Mouse (Mus musculus) kidney, embryonic 14.5 days (tissue): ENCODE results near the gene Fam92b. TPM values are rescaled to one million over a fixed set of nuclear protein-coding genes. Genes with fewer than 3 reads are reported as not detected.
A peak's percentile ranks its signal among the peaks of the same experiment; 100 is the strongest.

ENCODE experiments used
- ATAC-seq: fragments of 200-750 bp; cut with Nextera tagmentation; 2 replicates; pipeline ENCODE4 v1.8.0; 2017; ENCODE audit warnings: moderate number of reproducible peaks, mild to moderate bottlenecking, moderate TSS enrichment, moderate library complexity; ENCODE audit not compliant: low FRiP score, low TSS enrichment
- H3K27ac ChIP-seq: fragments of 300-500 bp; sonication (generic); 2 replicates; pipeline ENCODE4 v1.5.1; 2014; ENCODE audit warnings: low read depth, mild to moderate bottlenecking, low read length, moderate library complexity, mixed read lengths
- H3K27me3 ChIP-seq: fragments of 300-500 bp; sonication (generic); 2 replicates; pipeline ENCODE4 v1.6.1; 2014; ENCODE audit warnings: mild to moderate bottlenecking, low read length; ENCODE audit not compliant: control insufficient read depth, insufficient read depth
- H3K36me3 ChIP-seq: fragments of 300-500 bp; sonication (generic); 2 replicates; pipeline ENCODE4 v1.6.1; 2014; ENCODE audit warnings: low read length, mixed read lengths; ENCODE audit not compliant: control insufficient read depth, insufficient read depth
- H3K4me1 ChIP-seq: fragments of 300-500 bp; sonication (generic); 2 replicates; pipeline ENCODE4 v1.6.1; 2014; ENCODE audit warnings: low read length, mixed read lengths; ENCODE audit not compliant: control insufficient read depth, insufficient read depth
- H3K4me2 ChIP-seq: fragments of 300-500 bp; sonication (generic); replicated peaks from 2 replicates; pipeline ENCODE4 v1.6.1; 2014; ENCODE audit warnings: low read depth, mild to moderate bottlenecking, low read length
- H3K4me3 ChIP-seq: fragments of 300-500 bp; sonication (generic); 2 replicates; pipeline ENCODE4 v1.5.1; 2014; ENCODE audit warnings: mild to moderate bottlenecking, low read length
- H3K9ac ChIP-seq: fragments of 300-500 bp; sonication (generic); 2 replicates; pipeline ENCODE4 v1.6.1; 2014; ENCODE audit warnings: low read depth, mild to moderate bottlenecking, low read length, moderate library complexity
- H3K9me3 ChIP-seq: fragments of 300-500 bp; sonication (generic); 2 replicates; pipeline ENCODE4 v1.6.1; 2016; ENCODE audit warnings: low read length; ENCODE audit not compliant: control insufficient read depth
- WGBS: fragments of 180-500 bp; shearing (Covaris S2); extraction: QIAGEN DNeasy Blood & Tissue Kit; methylation state at CpG from one replicate; pipeline ENCODE4 v1.1.7; 2014; 5-methylcytosine and 5-hydroxymethylcytosine counted together
- polyA plus RNA-seq: library from polyadenylated mRNA; unstranded; fragments of >200 nt; fragmentation: Nextera tagmentation; extraction: Ambion mirVana; gene quantifications from 2 replicates; pipeline ENCODE4 v1.2.1, GENCODE M21; 2014

Gene Fam92b
- polyA plus RNA-seq = 0.24 TPM in 1 of 2 replicates, not detected in the other

DNA sequence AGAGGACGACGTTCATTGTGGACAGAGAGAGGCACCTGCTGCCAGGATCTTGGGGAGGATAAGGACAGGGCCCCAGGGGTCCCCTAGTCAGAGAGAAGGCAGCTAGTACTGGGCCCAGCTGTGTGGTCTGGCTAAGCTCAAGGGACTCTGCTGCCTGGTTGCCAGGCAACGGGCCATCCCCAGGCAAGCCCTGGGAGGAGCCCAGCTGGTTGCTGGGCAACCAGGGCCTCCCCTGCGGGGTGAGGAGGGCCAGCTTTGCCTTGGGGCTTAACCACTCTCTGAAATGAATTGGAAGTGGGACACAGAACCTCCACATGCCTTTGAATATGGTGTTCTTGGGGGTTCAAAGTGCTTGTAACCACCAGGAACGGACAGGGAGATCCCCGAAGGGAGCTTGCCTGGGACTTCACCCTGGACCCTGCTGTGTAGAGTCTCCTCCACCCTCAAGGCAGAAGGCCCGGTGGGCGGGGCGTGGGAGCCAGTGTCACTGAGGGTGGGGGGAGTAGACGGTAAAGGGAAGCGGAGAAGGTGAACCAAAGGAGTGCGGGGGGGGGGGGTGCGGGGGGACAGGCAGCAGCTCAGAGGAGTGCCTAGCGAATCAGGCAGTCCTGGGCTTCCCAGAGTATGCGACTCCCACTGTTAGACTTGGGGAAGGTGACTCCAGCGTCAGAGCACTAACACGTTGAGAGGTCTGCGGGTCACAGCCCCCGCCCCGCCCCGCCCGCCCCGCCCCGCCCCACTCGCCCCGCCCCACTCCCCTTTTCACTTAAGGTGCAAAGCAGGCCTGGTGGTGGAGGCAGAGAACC, at the start of gene Fam92b:
Gene Fam92b, minus strand, starts transcription at position 149 of the 806 bp plus-strand sequence.
- no peak within 1 kb of the TSS; the same call in 1 of the 2 replicates for H3K4me3 ChIP-seq
- no peaks in the 10 kb centered on the region for H3K9me3 ChIP-seq
- no peak within 1 kb of the TSS for H3K9ac ChIP-seq
- ATAC-seq = peak; percentile 83
- 2% methylated on average over 23 of the region's 26 CpGs for WGBS
- H3K27me3 ChIP-seq = peaks cover 7% of the 10 kb centered on the region
- peaks cover 23% of the 10 kb centered on the region for H3K4me1 ChIP-seq
- no peaks in the 10 kb centered on the region for H3K36me3 ChIP-seq
- no peak within 1 kb of the TSS for H3K27ac ChIP-seq
- H3K4me2 ChIP-seq = peak within 1 kb of the TSS; percentile 36

- Histone ChIP-seq H3K9ac (no peak overlapping the region), H3K9me3 (no peaks in the 10 kb centered on the region), H3K4me2 (no peak overlapping the region), H3K36me3 (no peaks in the 10 kb centered on the region), H3K27ac (no peak overlapping the region), H3K4me3 (no peak overlapping the region), H3K4me1 (peaks cover 46% of the 10 kb centered on the region), H3K27me3 (peaks cover 12% of the 10 kb centered on the region; the same call in 1 of the 2 replicates)
- WGBS = 54% methylated on average over 10 of the region's 10 CpGs
- no peak for ATAC-seq
Measured at GRCm38 (mm10) chr8:120225421-120226151, 48.3 kb upstream of the Fam92b start.

DNA sequence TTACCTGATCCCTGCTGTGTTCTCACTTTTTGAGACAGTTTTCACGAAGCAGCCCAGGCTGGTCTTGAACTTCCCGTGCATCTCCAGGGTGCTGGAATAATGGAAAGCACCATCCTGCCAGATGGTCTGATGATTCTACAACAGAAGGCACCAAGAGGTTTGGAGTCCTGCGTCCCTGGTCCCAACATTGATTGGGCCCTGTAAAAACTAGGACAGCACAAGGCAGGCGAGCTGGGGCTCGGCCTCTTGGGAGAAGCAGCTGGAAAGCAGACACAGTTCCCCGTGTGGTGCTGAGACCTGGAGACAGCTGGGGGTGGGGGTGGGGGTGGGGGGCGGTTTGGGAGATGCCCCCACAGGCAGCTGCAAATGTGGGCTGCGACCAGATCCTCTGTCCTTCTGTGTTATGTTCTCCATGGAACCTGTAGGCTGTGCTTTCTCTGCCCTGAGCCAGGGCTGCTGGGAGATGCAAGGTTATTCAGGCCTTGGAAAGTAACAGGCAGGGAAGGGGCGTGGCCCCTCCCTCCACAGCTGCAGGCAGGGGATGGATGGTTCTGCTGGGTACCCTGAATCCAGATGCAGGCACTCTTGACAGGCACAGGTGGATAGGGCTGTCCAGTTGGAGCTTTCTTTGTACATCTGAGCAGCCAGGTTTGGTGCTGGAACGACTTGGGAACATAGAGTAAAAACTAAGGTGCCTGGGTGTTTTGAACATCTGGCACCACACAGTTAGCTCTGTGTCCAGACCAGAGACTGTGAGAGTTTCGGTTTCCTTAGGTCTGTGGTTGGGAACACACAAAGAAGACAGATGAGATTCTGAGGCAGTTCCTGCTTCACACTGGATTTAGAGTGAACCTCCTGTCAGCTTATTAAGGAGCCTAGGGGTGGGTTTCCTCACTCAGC, 47.5 kb upstream of the Fam92b start:
- 53% methylated on average over 11 of the region's 11 CpGs for WGBS
- Histone ChIP-seq H3K9ac (no peak overlapping the region), H3K4me2 (no peak overlapping the region), H3K36me3 (no peaks in the 10 kb centered on the region), H3K4me1 (peaks cover 39% of the 10 kb centered on the region), H3K27ac (no peak overlapping the region), H3K27me3 (peaks cover 10% of the 10 kb centered on the region; the same call in 1 of the 2 replicates), H3K9me3 (no peaks in the 10 kb centered on the region), H3K4me3 (no peak overlapping the region)
- ATAC-seq = no peak

- no peak overlapping the region for H3K4me3 ChIP-seq
- H3K27me3 ChIP-seq = no peaks in the 10 kb centered on the region
- no peak overlapping the region for H3K9ac ChIP-seq
- 0 out of 2 replicates have a peak overlapping the region, but pooled peaks have one; percentile 10 for H3K4me2 ChIP-seq
- H3K4me1 ChIP-seq = peaks cover 33% of the 10 kb centered on the region
- no peaks in the 10 kb centered on the region for H3K36me3 ChIP-seq
- 0 out of 2 replicates have a peak, but pooled peaks have one; percentile 13 for ATAC-seq
- no peak overlapping the region for H3K27ac ChIP-seq
- no peaks in the 10 kb centered on the region for H3K9me3 ChIP-seq
- 19% methylated on average over 11 of the region's 11 CpGs for WGBS
Measured at GRCm38 (mm10) chr8:120222548-120222947, 45.3 kb upstream of the Fam92b start.

GRCm38 (mm10) chr8:120216855-120217830, 39.9 kb upstream of the Fam92b start:
- H3K4me1 ChIP-seq = peaks cover 36% of the 10 kb centered on the region
- no peaks in the 10 kb centered on the region for H3K36me3 ChIP-seq
- no peak overlapping the region; the same call in 1 of the 2 replicates for H3K4me2 ChIP-seq
- H3K9ac ChIP-seq = no peak overlapping the region
- peak overlapping the region; percentile 81 for H3K27ac ChIP-seq
- H3K9me3 ChIP-seq = no peaks in the 10 kb centered on the region
- no peak overlapping the region for H3K4me3 ChIP-seq
- H3K27me3 ChIP-seq = no peaks in the 10 kb centered on the region
- 9% methylated on average over 12 of the region's 13 CpGs for WGBS
- ATAC-seq = peak; percentile 80

DNA sequence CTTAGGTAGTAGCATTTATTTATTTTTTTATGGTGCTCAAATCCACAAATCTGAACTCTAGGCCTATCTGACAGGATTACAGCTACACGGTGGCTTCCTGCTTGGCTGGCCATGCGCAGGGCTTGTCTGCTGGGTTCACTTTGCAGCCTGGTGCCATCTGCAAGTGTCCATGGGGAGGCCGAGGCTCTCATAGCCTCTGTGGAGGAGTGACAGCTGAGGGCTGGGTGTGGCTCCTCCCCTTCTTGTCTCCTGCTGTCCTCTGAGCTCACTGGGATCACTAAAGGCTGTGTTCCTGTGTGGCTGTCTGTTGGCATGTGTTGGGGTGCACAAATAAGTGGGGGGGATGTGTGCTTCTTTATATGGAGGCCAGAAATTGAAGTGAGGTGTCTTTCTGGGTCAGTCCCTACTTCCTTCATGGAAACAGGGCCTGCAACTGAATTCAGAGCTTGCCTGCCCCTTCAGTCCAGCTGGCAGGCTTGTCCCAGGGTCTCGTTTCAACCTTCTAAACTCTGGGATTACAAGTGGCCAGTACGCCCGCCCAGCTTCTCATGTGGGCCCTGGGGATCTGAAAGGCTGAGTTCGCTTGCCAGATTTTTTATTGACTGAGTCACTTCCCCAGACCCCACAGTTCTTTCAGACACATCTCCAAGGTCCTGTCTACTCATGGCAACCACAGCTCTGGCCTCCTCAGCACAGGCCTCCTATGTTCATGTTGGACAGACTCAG, 38.3 kb upstream of the Fam92b start:
- WGBS = 19% methylated on average over 7 of the region's 7 CpGs
- peak; percentile 74 for ATAC-seq
- no peaks in the 10 kb centered on the region for H3K36me3 ChIP-seq
- H3K9me3 ChIP-seq = no peaks in the 10 kb centered on the region
- H3K27me3 ChIP-seq = no peaks in the 10 kb centered on the region
- no peak overlapping the region for H3K9ac ChIP-seq
- H3K4me3 ChIP-seq = no peak overlapping the region
- peak overlapping the region; percentile 55; the same call in 1 of the 2 replicates for H3K27ac ChIP-seq
- H3K4me1 ChIP-seq = peaks cover 40% of the 10 kb centered on the region
- no peak overlapping the region for H3K4me2 ChIP-seq

GRCm38 (mm10) chr8:120213939-120214338, 36.7 kb upstream of the Fam92b start:
- ATAC-seq = no peak
- Histone ChIP-seq H3K36me3 (no peaks in the 10 kb centered on the region), H3K27me3 (no peaks in the 10 kb centered on the region), H3K9ac (no peak overlapping the region), H3K9me3 (no peaks in the 10 kb centered on the region), H3K4me2 (no peak overlapping the region), H3K4me3 (no peak overlapping the region), H3K4me1 (peaks cover 43% of the 10 kb centered on the region), H3K27ac (no peak overlapping the region)
- WGBS = 71% methylated on average over 5 of the region's 5 CpGs
